Mouse (Mus musculus) layer of hippocampus, adult 2 months (tissue): ENCODE measurements around the gene Bsx. TPM values are rescaled to one million over a fixed set of nuclear protein-coding genes. Genes with fewer than 3 reads are reported as not detected.

Source experiments
- DNase-seq, 2 experiments: peaks; one replicate each; pipeline ENCODE4 v3.0.0; 2022; ENCODE audit warnings: low spot score in 2 of 2
- H3K27ac ChIP-seq: fragments of 200-600 bp; 2 replicates; pipeline ENCODE4 v1.8.1; 2022
- H3K4me3 ChIP-seq: fragments of 200-600 bp; 2 replicates; pipeline ENCODE4 v1.8.1; 2022; ENCODE audit warnings: mild to moderate bottlenecking
- CTCF ChIP-seq: fragments of 200-600 bp; conservative IDR thresholded peaks from 2 replicates; pipeline ENCODE4 v1.8.1; 2022; ENCODE audit warnings: antibody characterized with exemption, mild to moderate bottlenecking, moderate library complexity
- total RNA-seq, 2 experiments: library from RNA; stranded (reverse); gene quantifications; 2 replicates each; pipeline ENCODE4 v1.2.3; 2021

Gene Bsx
- total RNA-seq, 2 experiments from 2014 or later, result not detected

- TF ChIP-seq CTCF, result no peak
- Histone ChIP-seq H3K4me3 (no peak overlapping the region), H3K27ac (no peak overlapping the region)
- no peak for DNase-seq
Measured at GRCm38 (mm10) chr9:40927351-40927980, 53.5 kb downstream of the Bsx start.

Other genes starting within 250 kb of the Bsx start
- not detected for gene Gm21915, start 203.5 kb upstream of the Bsx start, total RNA-seq
- 10 to 100 TPM; 25.3 to 33.3 TPM for gene Clmp, start 188.2 kb upstream of the Bsx start, total RNA-seq
- gene Hspa8, start 73.1 kb upstream of the Bsx start, total RNA-seq, result 1,000 to 10,000 TPM; 2,132 to 2,154 TPM
- under 1 TPM; 0.33 to 0.69 TPM for gene Jhy, start 90.0 kb downstream of the Bsx start, total RNA-seq
- gene Crtam, start 130.5 kb downstream of the Bsx start, total RNA-seq, result under 1 TPM; 0.12 to 0.36 TPM